Mouse (Mus musculus) B cell, adult 2 months (primary cell): ENCODE measurements around the gene Acbd6.
A peak's percentile ranks its signal among the peaks of the same experiment; 100 is the strongest.

ENCODE experiments used
- DNase-seq, 2 experiments: peaks; one replicate each; pipeline ENCODE4 v3.0.0; 2022

The Acbd6 gene

DNA sequence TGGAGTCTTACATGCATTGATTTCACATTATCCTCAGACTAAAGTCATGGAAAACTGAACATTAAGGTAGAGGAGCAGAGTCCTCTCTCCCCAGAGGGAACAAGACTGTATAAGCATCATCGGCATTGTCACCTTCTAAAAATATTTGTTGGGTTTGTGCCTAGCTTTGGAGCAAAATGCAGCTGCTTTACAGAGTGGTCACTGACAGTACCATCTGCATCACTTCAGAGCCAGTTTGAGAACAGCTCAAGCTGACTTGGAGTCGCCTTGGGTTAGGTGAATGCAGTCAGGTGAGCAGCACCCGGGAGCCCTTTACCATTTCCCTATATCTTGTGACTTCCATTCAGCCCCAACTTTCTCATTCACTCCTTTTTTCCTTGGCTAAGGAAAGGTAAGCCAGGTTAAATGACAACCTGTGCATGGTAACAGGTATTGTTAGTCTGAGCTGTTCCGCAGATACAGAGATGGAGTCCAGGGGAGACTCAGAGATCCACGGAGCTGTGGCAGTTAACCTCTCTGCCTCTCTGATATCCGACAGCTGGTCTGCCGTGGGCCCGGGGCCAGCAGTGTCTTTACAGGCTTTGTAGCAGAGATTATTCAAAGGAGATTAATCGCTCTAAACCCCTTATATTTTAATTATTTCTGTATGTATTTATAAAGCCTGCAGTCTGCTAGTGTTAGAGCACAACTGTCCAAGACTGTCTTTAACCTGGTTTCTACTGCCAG lies 92.4 kb downstream of the Acbd6 start:
- no peak for DNase-seq

DNA sequence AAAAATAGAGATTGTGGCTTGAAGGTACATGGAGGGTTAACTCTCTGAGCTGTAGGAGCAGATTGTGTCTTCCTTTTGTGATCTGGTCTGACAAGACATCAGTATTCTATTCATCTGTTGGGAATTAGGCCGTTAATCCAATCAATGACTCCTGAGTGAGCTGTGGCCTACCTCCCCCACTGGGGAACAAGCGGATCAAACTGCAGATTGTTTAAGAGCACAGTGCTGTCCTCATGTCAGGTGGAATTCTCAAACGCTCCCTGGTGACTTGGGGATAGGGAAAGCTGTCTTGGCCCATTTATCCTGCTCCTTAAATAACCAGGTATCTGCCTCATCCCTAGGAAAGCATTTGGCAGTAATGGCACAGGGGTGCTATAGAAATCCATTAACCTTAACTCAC lies 97.0 kb downstream of the Acbd6 start:
- DNase-seq: no peak

DNA sequence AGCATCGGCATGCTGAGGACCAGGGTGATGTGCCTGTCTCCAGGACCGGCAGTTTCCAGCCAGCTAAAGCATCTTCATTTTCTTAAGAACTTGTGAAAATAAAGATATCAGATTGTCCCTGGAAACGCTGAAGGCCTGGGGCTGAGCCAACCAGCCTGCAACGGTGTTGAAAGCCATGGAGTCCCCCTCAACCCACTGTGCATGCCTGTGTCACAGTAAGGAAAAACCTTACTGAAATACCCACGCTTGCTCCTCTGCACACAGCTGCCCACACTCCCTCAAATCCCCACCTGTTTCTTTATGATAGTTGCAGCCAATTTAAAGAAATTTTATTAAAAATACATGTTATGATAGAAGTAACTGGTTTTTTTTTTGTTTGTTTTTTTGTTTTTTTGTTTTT lies 98.4 kb downstream of the Acbd6 start:
- DNase-seq: no peak

DNA sequence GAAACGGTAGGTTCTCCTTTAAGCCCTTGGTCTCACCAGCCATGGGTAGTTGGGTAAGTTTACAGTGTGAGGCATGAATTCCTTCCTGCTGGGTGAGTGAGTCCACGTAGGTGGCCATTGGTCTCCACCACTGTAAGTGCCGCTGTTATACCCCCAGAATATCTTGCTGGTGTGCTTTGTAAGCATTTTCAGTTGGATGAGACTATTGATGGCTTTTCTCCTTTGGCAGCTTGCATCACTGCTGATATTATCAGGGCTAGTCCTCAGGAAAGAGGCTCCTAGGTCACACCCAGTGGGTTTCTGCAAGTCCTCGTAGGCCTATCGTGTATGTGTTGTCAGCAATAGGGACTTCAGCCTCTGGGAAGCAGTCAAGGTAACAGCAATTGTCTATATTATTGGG lies 106.1 kb downstream of the Acbd6 start:
- no peak for DNase-seq

DNA sequence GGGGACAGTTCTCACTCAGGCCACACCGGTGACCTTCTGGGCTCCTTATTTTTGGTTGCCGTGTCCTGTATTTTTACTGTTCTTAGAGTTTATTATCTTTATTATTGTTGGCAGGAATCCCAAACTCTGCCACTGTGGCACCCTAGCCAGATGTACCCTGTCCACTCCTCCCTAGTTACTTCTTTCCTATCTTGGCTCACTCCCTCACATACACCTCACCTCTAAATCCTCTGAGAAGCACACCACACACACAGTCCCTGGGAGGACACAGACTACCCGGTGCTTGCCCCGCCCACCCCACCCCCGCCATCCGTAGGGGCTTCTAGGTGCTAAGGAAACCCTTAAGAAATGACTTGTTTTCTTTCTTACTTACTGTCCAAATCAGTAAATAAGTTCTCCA lies 117.7 kb downstream of the Acbd6 start:
- no peak for DNase-seq

- no peak for DNase-seq
These were observed 123.3 kb downstream of the Acbd6 start for GRCm38 (mm10) chr1:155681116-155681799.

DNA sequence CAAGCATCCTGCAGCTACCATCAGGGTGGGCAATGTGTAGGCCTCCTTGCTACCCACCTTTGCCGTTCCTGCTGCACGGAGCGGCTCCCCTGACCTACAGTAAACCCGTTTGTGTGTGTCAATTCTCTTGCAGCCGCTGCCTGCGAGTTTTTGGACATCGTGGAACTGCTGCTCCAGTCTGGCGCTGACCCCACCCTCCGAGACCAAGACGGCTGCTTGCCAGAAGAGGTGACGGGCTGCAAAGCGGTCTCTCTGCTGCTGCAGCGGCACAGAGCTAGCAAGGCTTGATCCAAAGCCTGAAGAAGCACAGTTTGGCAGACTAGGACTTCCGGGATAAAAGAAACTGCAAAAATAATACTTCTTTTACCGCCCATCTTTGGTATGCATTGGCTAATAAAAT lies 128.9 kb downstream of the Acbd6 start:
- DNase-seq: no peak

- DNase-seq: no peak
These were observed 131.2 kb downstream of the Acbd6 start for GRCm38 (mm10) chr1:155689141-155689540.

DNA sequence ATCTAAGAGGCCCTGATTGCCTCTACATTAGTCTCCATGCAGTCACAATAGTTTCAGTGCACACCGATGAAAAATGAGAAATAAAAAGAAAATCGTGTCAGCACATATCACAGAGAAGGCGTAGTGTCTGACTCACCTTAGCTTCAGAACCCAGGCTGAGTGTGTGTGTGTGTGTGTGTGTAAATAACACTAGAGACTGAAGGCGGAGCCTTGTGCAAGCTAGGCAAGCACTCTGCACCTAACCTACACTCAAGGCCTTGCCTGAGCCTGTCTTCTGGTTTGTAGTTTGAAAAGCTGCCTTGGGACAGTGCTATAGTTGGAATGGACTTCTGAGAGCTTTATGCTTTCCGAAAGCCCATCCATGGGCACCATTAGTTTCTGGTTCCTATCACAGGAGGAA lies 131.6 kb downstream of the Acbd6 start:
- no peak for DNase-seq

GRCm38 (mm10) chr1:155692230-155692629 lies 134.3 kb downstream of the Acbd6 start:
- DNase-seq: no peak

DNA sequence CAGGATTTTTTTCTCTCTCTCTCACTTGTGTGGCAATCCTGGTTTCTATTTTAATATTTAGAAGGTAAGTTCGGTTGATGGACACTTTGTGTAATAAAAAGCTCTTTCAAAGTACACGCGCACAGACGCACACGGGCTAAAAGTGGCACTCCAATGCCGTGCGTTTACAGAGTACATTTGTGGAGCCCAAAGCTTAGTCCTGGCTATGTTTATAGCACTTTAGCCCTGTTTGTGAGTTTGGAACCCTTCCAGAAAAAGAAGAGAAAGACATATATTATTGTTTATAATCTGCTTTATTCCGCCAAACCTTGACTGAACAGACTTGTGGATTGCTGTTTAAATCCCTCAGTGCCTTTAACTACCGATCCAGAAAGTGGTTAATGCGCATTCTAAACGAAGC lies 135.1 kb downstream of the Acbd6 start:
- no peak for DNase-seq

GRCm38 (mm10) chr1:155693443-155693842 lies 135.5 kb downstream of the Acbd6 start:
- DNase-seq: no peak

DNA sequence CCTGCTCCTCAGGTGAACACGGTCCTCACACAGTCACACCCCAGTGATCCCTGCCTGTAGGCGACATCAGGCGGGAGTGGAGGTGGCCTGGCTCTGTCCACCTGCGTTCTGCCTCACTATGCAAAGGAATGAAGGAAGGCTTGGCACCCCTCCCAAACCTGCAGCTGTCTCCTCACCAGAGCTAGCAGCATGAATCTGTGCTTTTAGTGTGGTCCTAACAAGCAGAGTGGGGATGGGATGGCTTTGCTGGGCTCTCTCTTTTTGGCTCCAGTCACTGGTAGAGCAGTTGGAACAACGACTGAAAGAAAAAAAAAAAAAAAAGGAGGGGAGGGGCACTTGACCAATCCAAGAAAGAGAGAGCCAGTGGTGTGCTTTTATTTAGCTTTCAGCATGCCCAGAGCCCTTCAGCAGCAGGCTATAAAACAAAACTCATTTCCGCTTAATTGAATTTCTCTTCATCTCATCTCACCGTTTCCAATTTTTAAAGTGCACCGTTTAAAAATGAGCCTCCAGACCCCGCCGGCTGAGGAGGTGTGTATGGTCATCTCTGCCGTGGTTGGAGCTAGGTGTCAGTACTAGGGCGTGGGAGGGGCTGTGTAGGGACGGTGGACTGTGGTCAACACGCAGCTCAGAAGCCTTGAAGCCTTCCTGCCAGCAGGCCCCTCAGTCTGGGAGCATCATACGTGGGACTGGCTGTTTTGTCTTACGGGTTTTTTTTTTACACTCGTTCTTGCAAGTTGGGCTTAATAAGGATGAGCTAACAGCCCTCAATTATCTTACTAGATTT lies 140.6 kb downstream of the Acbd6 start:
- no peak for DNase-seq

- DNase-seq: no peak
These were observed 143.0 kb downstream of the Acbd6 start for GRCm38 (mm10) chr1:155700886-155701285.

- DNase-seq: no peak
These were observed 145.3 kb downstream of the Acbd6 start for GRCm38 (mm10) chr1:155703191-155703680.

DNA sequence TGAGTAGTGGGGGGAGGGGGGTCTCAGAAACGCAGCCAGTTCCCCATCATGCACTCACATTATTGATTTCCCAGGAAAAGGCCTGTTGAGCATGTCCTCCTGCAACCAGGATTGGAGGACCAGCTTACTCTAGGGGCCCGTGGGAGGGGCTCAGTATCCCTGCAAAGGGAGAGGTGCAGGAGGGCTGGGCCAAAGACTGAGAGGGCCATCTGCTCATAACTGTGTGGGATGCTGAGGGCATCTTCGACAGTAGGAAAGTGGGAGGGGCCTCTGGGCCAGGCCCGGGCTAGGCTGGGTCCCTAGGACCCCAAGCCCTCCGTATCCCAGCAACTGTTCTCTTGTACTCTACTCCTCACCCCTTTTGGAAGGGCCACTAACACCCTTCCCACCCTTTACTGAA lies 146.3 kb downstream of the Acbd6 start:
- no peak for DNase-seq

DNA sequence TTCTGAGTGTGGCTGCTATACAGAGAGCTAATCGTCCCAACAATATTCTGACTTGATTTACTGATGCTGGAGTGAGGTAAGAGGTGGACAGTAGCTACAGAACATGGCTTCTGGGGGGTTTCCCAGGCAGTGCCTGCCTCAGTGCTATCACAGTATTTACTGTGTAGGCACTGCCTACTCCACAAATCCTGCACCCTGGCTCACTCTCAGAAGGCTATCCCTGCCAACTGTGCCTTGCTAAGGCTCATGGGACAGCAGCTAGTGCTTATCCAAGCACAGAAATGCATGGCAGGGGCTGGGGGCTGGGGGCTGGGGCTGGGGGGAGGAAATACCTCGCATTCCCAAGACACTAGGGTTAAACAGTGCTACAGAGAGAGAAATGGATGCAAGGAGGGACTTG lies 155.4 kb downstream of the Acbd6 start:
- no peak for DNase-seq

DNA sequence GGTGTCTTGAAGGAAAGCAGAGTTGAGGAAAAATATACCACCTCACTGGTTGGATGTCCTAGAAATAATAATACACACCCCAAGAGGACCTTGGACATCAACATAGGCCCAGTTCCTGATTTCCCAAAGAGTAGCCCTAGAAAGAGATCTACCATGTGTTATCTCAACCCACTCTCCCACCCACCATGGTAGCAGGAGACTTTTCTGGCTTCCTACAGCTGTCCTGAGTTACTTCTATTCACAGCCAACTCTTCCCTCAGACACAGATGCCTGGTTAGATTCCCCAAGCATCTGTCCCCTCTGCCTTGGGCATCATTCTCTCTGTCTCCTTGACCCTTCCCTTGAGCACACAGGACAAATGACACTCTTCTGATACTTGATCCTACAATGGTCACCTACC lies 157.4 kb downstream of the Acbd6 start:
- DNase-seq: no peak

DNA sequence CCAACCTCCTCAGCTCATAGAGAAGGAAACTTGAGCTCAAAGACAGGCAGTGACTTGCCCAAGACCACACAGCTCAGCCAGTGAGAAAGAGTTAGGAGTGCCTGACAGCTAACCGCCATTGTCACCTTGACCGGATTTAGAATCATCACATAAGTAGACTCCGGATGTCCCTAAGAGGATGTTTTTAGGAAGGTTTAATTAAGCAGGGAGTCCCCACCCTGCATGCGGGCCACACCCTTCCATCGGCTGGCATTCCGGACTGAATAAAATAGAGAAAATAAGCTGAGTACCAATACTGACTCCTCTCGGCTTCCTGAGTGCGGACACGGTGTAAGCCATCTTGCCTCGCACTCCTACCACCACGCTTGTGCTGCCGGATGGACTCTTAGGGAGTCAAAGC lies 159.4 kb downstream of the Acbd6 start:
- DNase-seq: no peak

GRCm38 (mm10) chr1:155718851-155719250 lies 160.9 kb downstream of the Acbd6 start:
- DNase-seq: no peak

- no peak for DNase-seq
These were observed 162.1 kb downstream of the Acbd6 start for GRCm38 (mm10) chr1:155720006-155720405.

- DNase-seq: peak in 1 of 2 experiments; percentile 31
These were observed 163.5 kb downstream of the Acbd6 start for GRCm38 (mm10) chr1:155721443-155721842.

DNA sequence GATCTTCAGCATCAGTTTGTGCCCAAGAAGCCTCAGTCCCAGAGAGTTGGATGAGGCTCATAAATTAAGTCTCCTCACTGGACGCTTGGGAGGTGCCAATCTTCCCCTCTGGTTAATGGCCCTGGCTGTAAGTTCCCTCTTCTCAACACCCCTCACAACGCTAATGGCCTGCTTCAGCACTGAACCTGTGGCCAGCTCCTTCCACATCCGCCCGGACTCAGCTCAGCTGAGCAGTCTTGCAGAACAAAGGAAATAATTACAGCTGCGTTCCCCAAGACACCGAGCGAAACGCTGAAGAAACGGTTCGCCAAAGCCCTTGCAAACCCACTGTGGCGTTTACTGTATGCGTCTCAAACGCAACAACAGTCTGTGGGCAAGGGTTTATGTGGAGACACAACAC lies 164.3 kb downstream of the Acbd6 start:
- DNase-seq: peak; percentile 65 to 72

DNA sequence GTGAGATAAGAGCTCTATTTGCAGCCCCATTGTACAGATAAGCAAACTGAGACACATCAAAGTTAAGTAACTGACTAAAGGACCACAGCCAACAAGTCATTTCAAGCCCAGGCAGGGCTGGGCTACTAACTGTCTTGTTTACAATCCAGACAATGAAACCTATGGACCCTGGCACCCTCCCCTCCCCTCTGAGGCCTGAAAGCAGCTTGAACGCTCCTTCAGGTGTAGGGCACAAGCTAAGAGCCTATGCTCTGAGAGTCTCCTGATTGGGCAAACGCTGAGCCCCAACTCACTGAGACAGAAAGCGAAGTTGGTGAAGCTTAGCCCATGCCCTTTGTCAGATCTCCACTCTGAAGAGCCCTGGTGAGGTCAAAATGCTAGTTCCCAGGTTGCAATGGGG lies 166.4 kb downstream of the Acbd6 start:
- DNase-seq: no peak
